Mouse (Mus musculus): ENCODE measurements at regions not wholly inside any gene's neighbourhood (a gene's known extent, or its start where the extent isn't known, plus 50 kb on each side); places are given as distances from the start of the nearest gene placed in this dataset.

GRCm38 (mm10) chr11:65341683-65342440 is 72.1 kb upstream of the Myocd start:
- TF ChIP-seq CTCF (IDR thresholded peaks at IDR 0.05; ENCODE audit: low read depth, low read length) (no peak), POLR2A (IDR thresholded peaks at IDR 0.05; ENCODE audit: extremely low read depth, insufficient read depth, low read length) (no peak)

Data from liver, adult 2 months (tissue).